ENCODE assay signal across 8 mouse cellular contexts in genomic region chr10:43523931-43524330, GRCm38 (mm10). TPM values are rescaled to one million over a fixed set of nuclear protein-coding genes. Genes with fewer than 3 reads are reported as not detected.
DNase-seq lines count a peak whose midpoint lies in the region; ATAC-seq and TF ChIP-seq lines count a peak whose summit lies in the region.
"Not testable (repeated sequence)": the region's sequence is repeated elsewhere in the genome, so short reads cannot be mapped to it uniquely, and the experiment has no call there.

Gm9803 (plus strand) TSS chr10:43524084.

- H3K36me3 ChIP-seq in CH12.LX (replicated peaks in 1 of 2; ENCODE audit: control insufficient read depth in 1 of 2, insufficient read depth in 1 of 2, low read length in 1 of 2): peaks cover 5 to 42% of the 10 kb centered on the region in 2 experiments
- peaks cover 25% of the 10 kb centered on the region for H3K36me3 ChIP-seq in forebrain, embryonic 12.5 days (replicated peaks)
- peaks cover 43% of the 10 kb centered on the region for H3K36me3 ChIP-seq in heart, embryonic 12.5 days
- not testable (repeated sequence) for H3K36me3 ChIP-seq in intestine, embryonic 15.5 days
- peaks cover 33% of the 10 kb centered on the region for H3K36me3 ChIP-seq in limb, embryonic 15.5 days
- H3K36me3 ChIP-seq in midbrain, embryonic 13.5 days: peaks cover 17% of the 10 kb centered on the region
- peaks cover 10% of the 10 kb centered on the region for H3K36me3 ChIP-seq in stomach, embryonic 14.5 days (ENCODE audit: control insufficient read depth, insufficient read depth, low read length)

- not testable (repeated sequence) for TF ChIP-seq POLR2A in CH12.LX (IDR thresholded peaks at IDR 0.05; ENCODE audit: low read depth, low read length); brain, embryonic 14.5 days (IDR thresholded peaks at IDR 0.05; ENCODE audit: borderline replicate concordance, extremely low read depth, insufficient read depth, insufficient read length, poor library complexity, severe bottlenecking)

- WGBS in forebrain, embryonic 12.5 days: 94% methylated on average over 10 of the region's 10 CpGs
- WGBS in heart, embryonic 12.5 days: 94% methylated on average over 10 of the region's 10 CpGs
- 94% methylated on average over 10 of the region's 10 CpGs for WGBS in intestine, embryonic 15.5 days
- WGBS in limb, embryonic 15.5 days: 93% methylated on average over 10 of the region's 10 CpGs
- 97% methylated on average over 10 of the region's 10 CpGs for WGBS in midbrain, embryonic 13.5 days
- WGBS in stomach, embryonic 14.5 days: 97% methylated on average over 10 of the region's 10 CpGs

- H3K4me3 ChIP-seq in CH12.LX (replicated peaks in 1 of 3; ENCODE audit: low read depth in 2 of 3, low read length in 2 of 3, poor library complexity in 1 of 3); forebrain, embryonic 12.5 days (replicated peaks); heart, embryonic 12.5 days; intestine, embryonic 15.5 days (replicated peaks); limb, embryonic 15.5 days; midbrain, embryonic 13.5 days (replicated peaks); stomach, embryonic 14.5 days (ENCODE audit: low read depth, low read length): not testable (repeated sequence)

- ATAC-seq in forebrain, embryonic 12.5 days (ENCODE audit: low FRiP score); heart, embryonic 12.5 days (ENCODE audit: insufficient number of reproducible peaks, low FRiP score); intestine, embryonic 15.5 days; limb, embryonic 15.5 days (ENCODE audit: insufficient number of reproducible peaks, low FRiP score, low TSS enrichment, low read depth); midbrain, embryonic 13.5 days; stomach, embryonic 14.5 days (ENCODE audit: insufficient number of reproducible peaks, insufficient read depth, low FRiP score, low read depth): not testable (repeated sequence)

- TF ChIP-seq RAD21 in CH12.LX (IDR thresholded peaks at IDR 0.05; ENCODE audit: low read depth, low read length): not testable (repeated sequence)

- TF ChIP-seq EP300 in CH12.LX (IDR thresholded peaks at IDR 0.05; ENCODE audit: low read length): not testable (repeated sequence)

- in situ Hi-C loops in CH12.LX (cut with MboI; ENCODE audit: low pct_ligation_motif_present, low pct_unique_long_range_greater_than_20kb, low sequenced_read_pairs): not testable (repeated sequence)

- TF ChIP-seq CTCF in CH12.LX (conservative IDR thresholded peaks at IDR 0.05 in 1 of 2, IDR thresholded peaks at IDR 0.05 in 1 of 2; ENCODE audit: low read depth in 2 of 2, low read length in 2 of 2); brain, embryonic 14.5 days (IDR thresholded peaks at IDR 0.05; ENCODE audit: borderline replicate concordance, extremely low read depth, insufficient read depth, insufficient read length): not testable (repeated sequence)

- not testable (repeated sequence) for H3K9me3 ChIP-seq in CH12.LX (replicated peaks; ENCODE audit: low read length); forebrain, embryonic 12.5 days; heart, embryonic 12.5 days (replicated peaks); intestine, embryonic 15.5 days; limb, embryonic 15.5 days; midbrain, embryonic 13.5 days; stomach, embryonic 14.5 days (ENCODE audit: control insufficient read depth, low read depth, low read length)

- dilution Hi-C loops in CH12.LX (cut with MboI; ENCODE audit: extremely low pct_ligation_motif_present, extremely low pct_unique_long_range_greater_than_20kb, low sequenced_read_pairs): not testable (repeated sequence)

- not testable (repeated sequence) for H3K27me3 ChIP-seq in CH12.LX (replicated peaks); forebrain, embryonic 12.5 days; heart, embryonic 12.5 days (replicated peaks); intestine, embryonic 15.5 days (replicated peaks); limb, embryonic 15.5 days; midbrain, embryonic 13.5 days; stomach, embryonic 14.5 days (ENCODE audit: control insufficient read depth, insufficient read depth, low read length)

- not testable (repeated sequence) for H3K79me2 ChIP-seq in CH12.LX (replicated peaks; ENCODE audit: control insufficient read depth, extremely low read depth, insufficient read depth, poor library complexity, severe bottlenecking)

- H3K9ac ChIP-seq in CH12.LX (ENCODE audit: insufficient read depth, low read depth); forebrain, embryonic 12.5 days; heart, embryonic 12.5 days; intestine, embryonic 15.5 days; limb, embryonic 15.5 days; midbrain, embryonic 13.5 days (replicated peaks); stomach, embryonic 14.5 days (replicated peaks; ENCODE audit: low read depth, low read length): not testable (repeated sequence)

- DNase-seq in CH12.LX (ENCODE audit: extremely low read depth); brain, embryonic 14.5 days (ENCODE audit: low read depth): not testable (repeated sequence)

- H3K4me2 ChIP-seq in CH12.LX (ENCODE audit: insufficient read depth, low read depth, poor library complexity, severe bottlenecking); forebrain, embryonic 12.5 days; heart, embryonic 12.5 days; intestine, embryonic 15.5 days (replicated peaks); limb, embryonic 15.5 days; midbrain, embryonic 13.5 days (replicated peaks); stomach, embryonic 14.5 days (replicated peaks; ENCODE audit: low read depth, low read length): not testable (repeated sequence)

- H3K27ac ChIP-seq in CH12.LX (ENCODE audit: insufficient read depth, low read depth); forebrain, embryonic 12.5 days; heart, embryonic 12.5 days (ENCODE audit: poor library complexity, severe bottlenecking); intestine, embryonic 15.5 days; limb, embryonic 15.5 days; midbrain, embryonic 13.5 days; stomach, embryonic 14.5 days (ENCODE audit: low read length): not testable (repeated sequence)

- not testable (repeated sequence) for H3K4me1 ChIP-seq in CH12.LX (ENCODE audit: control insufficient read depth in 1 of 2, insufficient read depth in 2 of 2); stomach, embryonic 14.5 days (ENCODE audit: control insufficient read depth, insufficient read depth, low read length)
- H3K4me1 ChIP-seq in forebrain, embryonic 12.5 days: peaks cover 25% of the 10 kb centered on the region
- H3K4me1 ChIP-seq in heart, embryonic 12.5 days (replicated peaks): peaks cover 10% of the 10 kb centered on the region
- peaks cover 11% of the 10 kb centered on the region; the same call in 1 of the 2 replicates for H3K4me1 ChIP-seq in intestine, embryonic 15.5 days (replicated peaks)
- H3K4me1 ChIP-seq in limb, embryonic 15.5 days: peaks cover 10% of the 10 kb centered on the region
- H3K4me1 ChIP-seq in midbrain, embryonic 13.5 days (replicated peaks): peaks cover 23% of the 10 kb centered on the region

RNA-seq across cellular contexts. Expression of gene Gm9803, which starts in this region (rescaled TPM):
- 16.2 and 23.2 TPM in 2 replicates for total RNA-seq in CH12.LX (2012; rRNA removed)
- total RNA-seq in CH12.LX (2014; rRNA removed): 56.6 and 99.7 TPM in 2 replicates
- 120 and 128 TPM in 2 replicates for polyA plus RNA-seq in CH12.LX (2012; ENCODE audit: insufficient read length, low read depth)
- 15.0 and 45.2 TPM in 2 replicates for polyA plus RNA-seq in brain, embryonic 14.5 days (2012; rRNA removed)
- 14.1 and 17.0 TPM in 2 replicates for polyA plus RNA-seq in forebrain, embryonic 12.5 days (2016; fragmentation: Nextera tagmentation; extraction: Ambion mirVana)
- polyA plus RNA-seq in heart, embryonic 12.5 days (2016; fragmentation: Nextera tagmentation; extraction: Ambion mirVana): 8.2 and 15.3 TPM in 2 replicates
- polyA plus RNA-seq in intestine, embryonic 15.5 days (2015; fragmentation: Nextera tagmentation; extraction: Ambion mirVana): 11.9 and 12.6 TPM in 2 replicates
- polyA plus RNA-seq in limb, embryonic 15.5 days (2015; fragmentation: Nextera tagmentation; extraction: Ambion mirVana): 5.7 and 13.2 TPM in 2 replicates
- polyA plus RNA-seq in midbrain, embryonic 13.5 days (2015; fragmentation: Nextera tagmentation; extraction: Ambion mirVana): 29.1 and 30.9 TPM in 2 replicates
- polyA plus RNA-seq in stomach, embryonic 14.5 days (2014; fragmentation: Nextera tagmentation; extraction: Ambion mirVana): 9.4 and 13.6 TPM in 2 replicates
